Mouse (Mus musculus) C2C12 (cell line): ENCODE results near the gene Lmf2.

Experiments used
- CTCF ChIP-seq: IDR thresholded peaks from one replicate; pipeline ENCODE4 v1.5.1; 2011; ENCODE audit not compliant: control insufficient read depth, insufficient read depth, insufficient read length
- MAX ChIP-seq: IDR thresholded peaks from one replicate; pipeline ENCODE4 v1.6.1; 2011; ENCODE audit warnings: mild to moderate bottlenecking, control low read depth
- MYOD1 ChIP-seq: IDR thresholded peaks from one replicate; pipeline ENCODE4 v1.6.1; 2011; ENCODE audit warnings: low read depth; ENCODE audit not compliant: control insufficient read depth, insufficient read length

GRCm38 (mm10) chr15:89322670-89323522, 32.6 kb downstream of the Lmf2 start, which contains the start of gene Adm2:
- no peak for TF ChIP-seq CTCF
- TF ChIP-seq MAX: no peak
- TF ChIP-seq MYOD1: no peak
